Mouse (Mus musculus) kidney, postnatal 0 days (tissue): ENCODE data around the gene Afdn. TPM values are rescaled to one million over a fixed set of nuclear protein-coding genes. Genes with fewer than 3 reads are reported as not detected.
"Not testable (repeated sequence)": the region's sequence is repeated elsewhere in the genome, so short reads cannot be mapped to it uniquely, and the experiment has no call there.

Experiments used
- ATAC-seq: fragments of 200-750 bp; cut with Nextera tagmentation; replicated peaks from 2 replicates; pipeline ENCODE4 v1.8.0; 2017; ENCODE audit warnings: low read depth, moderate number of reproducible peaks, moderate TSS enrichment, moderate library complexity; ENCODE audit not compliant: low FRiP score
- DNase-seq: peaks from one replicate; pipeline ENCODE4 v3.0.0-alpha.2; 2016; ENCODE audit warnings: low spot score
- H3K27ac ChIP-seq: fragments of 300-500 bp; sonication (generic); 2 replicates; pipeline ENCODE4 v1.5.1; 2014; ENCODE audit warnings: mild to moderate bottlenecking
- H3K27me3 ChIP-seq: fragments of 300-500 bp; sonication (generic); 2 replicates; pipeline ENCODE4 v1.6.1; 2014; ENCODE audit warnings: low read length, mixed read lengths; ENCODE audit not compliant: insufficient read depth
- H3K36me3 ChIP-seq: fragments of 300-500 bp; sonication (generic); 2 replicates; pipeline ENCODE4 v1.6.1; 2014; ENCODE audit warnings: low read length, mixed read lengths; ENCODE audit not compliant: insufficient read depth
- H3K4me1 ChIP-seq: fragments of 300-500 bp; sonication (generic); replicated peaks from 2 replicates; pipeline ENCODE4 v1.6.1; 2014; ENCODE audit warnings: antibody characterized with exemption, low read length, mixed read lengths; ENCODE audit not compliant: insufficient read depth
- H3K4me2 ChIP-seq: fragments of 300-500 bp; sonication (generic); 2 replicates; pipeline ENCODE4 v1.6.1; 2014; ENCODE audit warnings: mild to moderate bottlenecking, low read length, moderate library complexity, mixed read lengths
- H3K4me3 ChIP-seq: fragments of 300-500 bp; sonication (generic); replicated peaks from 2 replicates; pipeline ENCODE4 v1.5.1; 2014; ENCODE audit warnings: low read depth, low read length
- H3K9ac ChIP-seq: fragments of 300-500 bp; sonication (generic); 2 replicates; pipeline ENCODE4 v1.6.1; 2014; ENCODE audit warnings: low read depth, low read length
- H3K9me3 ChIP-seq: fragments of 300-500 bp; sonication (generic); replicated peaks from 2 replicates; pipeline ENCODE4 v1.6.1; 2016; ENCODE audit warnings: low read length, inconsistent platforms, mixed read lengths
- CTCF ChIP-seq: IDR thresholded peaks from 2 replicates; pipeline ENCODE4 v1.5.1; 2016; ENCODE audit warnings: antibody characterized with exemption, low read depth, mild to moderate bottlenecking, moderate library complexity
- WGBS: fragments of 180-500 bp; shearing (Covaris S2); extraction: QIAGEN DNeasy Blood & Tissue Kit; methylation state at CpG from one replicate; pipeline ENCODE4 v1.1.7; 2014; 5-methylcytosine and 5-hydroxymethylcytosine counted together
- polyA plus RNA-seq: library from polyadenylated mRNA; unstranded; fragments of >200 nt; fragmentation: Nextera tagmentation; extraction: Ambion mirVana; gene quantifications from 2 replicates; pipeline ENCODE4 v1.2.1, GENCODE M21; 2015

Gene Afdn
- polyA plus RNA-seq, 1 experiment from 2014 or later = 102 TPM

DNA sequence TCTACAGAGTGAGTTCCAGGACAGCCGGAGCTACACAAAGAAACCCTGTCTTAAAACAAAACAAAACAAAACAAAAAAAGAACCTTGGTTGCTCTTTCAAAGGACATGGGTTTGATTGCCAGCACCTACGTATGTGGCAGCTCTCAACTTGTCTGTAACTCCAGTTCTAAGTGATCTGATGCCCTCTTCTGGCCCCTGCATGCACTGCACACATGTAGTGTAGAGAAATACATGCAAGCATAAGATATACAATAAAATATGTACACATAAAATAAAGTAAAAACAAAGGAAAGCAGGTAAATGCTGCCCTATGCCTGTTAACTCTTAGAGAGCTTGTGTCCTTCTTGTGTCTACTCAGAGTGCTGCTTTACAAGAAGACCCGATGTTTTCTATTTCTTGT lies 8.9 kb downstream of the Afdn start:
- Histone ChIP-seq H3K4me3 (no peak overlapping the region), H3K36me3 (no peaks in the 10 kb centered on the region), H3K27me3 (no peaks in the 10 kb centered on the region), H3K27ac (no peak overlapping the region), H3K9ac (no peak overlapping the region), H3K4me2 (no peak overlapping the region), H3K9me3 (no peaks in the 10 kb centered on the region), H3K4me1 (no peaks in the 10 kb centered on the region)
- WGBS = 89% methylated on average over 3 of the region's 3 CpGs
- ATAC-seq = no peak
- TF ChIP-seq CTCF = peak; percentile 43
- DNase-seq = no peak

DNA sequence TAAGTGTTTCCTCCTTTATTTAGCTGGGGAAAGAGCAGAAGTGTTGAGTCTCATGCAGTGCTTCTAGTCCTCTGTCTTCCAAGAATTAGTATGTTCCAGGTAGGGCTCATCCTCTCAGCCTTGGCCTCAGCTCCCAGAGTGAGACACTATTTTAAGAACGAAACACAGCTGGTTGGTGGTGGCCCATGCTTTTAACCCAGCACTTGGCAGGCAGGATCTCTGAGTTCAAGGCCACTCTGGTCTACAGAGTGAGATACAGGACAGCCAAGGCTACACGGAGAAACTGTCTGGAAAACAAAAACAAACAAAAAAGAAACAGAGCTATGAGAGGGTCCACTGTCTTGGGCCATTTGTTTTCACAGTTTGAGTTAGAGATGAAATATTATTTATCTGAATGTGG lies 17.3 kb downstream of the Afdn start:
- H3K36me3 ChIP-seq = no peaks in the 10 kb centered on the region
- no peak overlapping the region for H3K9ac ChIP-seq
- no peak overlapping the region for H3K4me3 ChIP-seq
- DNase-seq (no peak), ATAC-seq (no peak)
- no peak overlapping the region for H3K27ac ChIP-seq
- WGBS = 72% methylated on average over 2 of the region's 2 CpGs
- no peak overlapping the region for H3K4me2 ChIP-seq
- H3K27me3 ChIP-seq = no peaks in the 10 kb centered on the region
- no peaks in the 10 kb centered on the region for H3K9me3 ChIP-seq
- TF ChIP-seq CTCF = no peak
- no peaks in the 10 kb centered on the region for H3K4me1 ChIP-seq

DNA sequence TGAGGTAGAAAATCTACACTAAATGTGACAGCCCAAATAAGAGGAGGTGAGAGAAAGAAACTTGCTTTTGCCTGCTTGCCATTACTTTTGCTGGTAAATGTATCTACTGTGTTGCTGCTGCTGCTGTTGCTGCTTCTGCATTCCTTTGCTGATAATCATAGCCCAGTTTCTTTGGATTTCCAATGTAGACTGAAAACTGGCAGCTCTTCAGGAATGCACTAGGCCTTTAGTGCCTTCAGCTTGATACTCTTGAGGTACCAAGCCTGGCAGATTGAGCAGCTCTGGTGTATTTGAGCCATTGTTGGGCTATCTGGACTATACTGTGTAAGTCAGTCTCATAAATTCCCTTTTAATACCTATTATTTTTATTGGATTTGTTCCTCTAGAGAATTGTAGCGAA lies 18.5 kb downstream of the Afdn start:
- Histone ChIP-seq H3K36me3 (no peaks in the 10 kb centered on the region), H3K9ac (no peak overlapping the region), H3K27ac (no peak overlapping the region), H3K9me3 (no peaks in the 10 kb centered on the region), H3K27me3 (no peaks in the 10 kb centered on the region), H3K4me2 (no peak overlapping the region), H3K4me1 (no peaks in the 10 kb centered on the region), H3K4me3 (no peak overlapping the region)
- ATAC-seq (no peak), DNase-seq (no peak)
- WGBS = 87% methylated on average over 1 of the region's 1 CpGs
- TF ChIP-seq CTCF = no peak

DNA sequence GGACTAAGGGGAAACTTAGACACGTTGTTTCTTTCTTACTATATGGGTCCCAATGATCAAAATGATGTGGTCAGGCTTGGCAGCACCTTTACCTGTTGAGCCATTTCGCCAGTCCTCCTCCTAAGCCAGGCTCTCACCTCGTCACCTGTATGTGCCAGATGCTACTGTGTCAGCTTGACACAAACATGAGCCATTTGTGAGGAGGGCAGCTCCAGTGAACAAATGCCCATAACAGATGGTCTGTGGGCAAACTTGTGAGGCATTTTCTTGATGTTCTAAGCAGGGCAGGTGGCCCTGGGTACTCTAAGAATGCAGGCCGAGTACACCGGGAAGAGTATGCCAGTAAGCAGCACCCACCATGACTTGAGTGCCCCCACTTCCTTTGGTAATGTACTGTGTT lies 21.6 kb downstream of the Afdn start:
- H3K36me3 ChIP-seq = no peaks in the 10 kb centered on the region
- no peak for DNase-seq
- 91% methylated on average over 5 of the region's 5 CpGs for WGBS

GRCm38 (mm10) chr17:13783469-13783868 lies 23.1 kb downstream of the Afdn start:
- whole genome bisulfite sequencing = 85% methylated on average over 1 of the region's 1 CpGs
- H3K27me3 ChIP-seq = no peaks in the 10 kb centered on the region
- no peak overlapping the region for H3K27ac ChIP-seq
- H3K36me3 ChIP-seq = no peaks in the 10 kb centered on the region
- no peak for DNase-seq
- no peak overlapping the region for H3K9ac ChIP-seq
- ATAC-seq = no peak
- no peaks in the 10 kb centered on the region for H3K4me1 ChIP-seq
- TF ChIP-seq CTCF = no peak
- no peak overlapping the region for H3K4me3 ChIP-seq
- no peak overlapping the region for H3K4me2 ChIP-seq
- no peaks in the 10 kb centered on the region for H3K9me3 ChIP-seq

More for the DNA sequence above, 21.6 kb downstream of the Afdn start:
- no peak for ATAC-seq
- no peak overlapping the region for H3K9ac ChIP-seq
- no peak for TF ChIP-seq CTCF
- H3K27ac ChIP-seq = no peak overlapping the region
- no peak overlapping the region for H3K4me3 ChIP-seq
- H3K4me1 ChIP-seq = no peaks in the 10 kb centered on the region
- H3K4me2 ChIP-seq = no peak overlapping the region
- no peaks in the 10 kb centered on the region for H3K27me3 ChIP-seq
- no peaks in the 10 kb centered on the region for H3K9me3 ChIP-seq

DNA sequence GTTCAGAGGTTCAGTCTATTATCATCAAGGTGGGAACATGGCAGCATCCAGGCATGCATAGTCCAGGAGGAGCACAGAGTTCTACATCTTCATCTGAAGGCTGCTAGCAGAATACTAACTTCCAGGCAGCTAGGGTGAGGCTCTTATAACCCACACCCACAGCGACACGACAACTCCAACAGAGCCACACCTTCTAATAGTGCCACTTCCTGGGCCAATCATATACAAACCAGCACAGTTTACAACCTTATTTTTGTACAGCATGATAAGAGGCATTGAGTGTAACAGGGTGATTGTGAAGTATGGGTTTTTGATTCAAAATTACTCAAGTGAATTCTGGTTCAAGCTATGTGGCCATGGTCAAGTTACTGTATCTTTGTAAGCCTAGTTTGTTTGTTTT lies 29.7 kb downstream of the Afdn start:
- H3K4me2 ChIP-seq, H3K27ac ChIP-seq, ATAC-seq, H3K27me3 ChIP-seq, H3K4me1 ChIP-seq, H3K9me3 ChIP-seq, DNase-seq, H3K36me3 ChIP-seq, H3K9ac ChIP-seq, H3K4me3 ChIP-seq: not testable (repeated sequence)
- 95% methylated on average over 2 of the region's 2 CpGs for WGBS

- H3K9me3 ChIP-seq = no peaks in the 10 kb centered on the region
- no peaks in the 10 kb centered on the region for H3K4me1 ChIP-seq
- no peak overlapping the region for H3K4me2 ChIP-seq
- H3K9ac ChIP-seq = no peak overlapping the region
- no peak overlapping the region for H3K27ac ChIP-seq
- no peaks in the 10 kb centered on the region for H3K27me3 ChIP-seq
- 73% methylated on average over 1 of the region's 1 CpGs for WGBS
- ATAC-seq (no peak), DNase-seq (no peak)
- TF ChIP-seq CTCF = no peak
- H3K4me3 ChIP-seq = no peak overlapping the region
- no peaks in the 10 kb centered on the region for H3K36me3 ChIP-seq
These were observed 37.4 kb downstream of the Afdn start for GRCm38 (mm10) chr17:13797691-13798090.
